Mouse (Mus musculus): ENCODE measurements around the gene Capn8.

GRCm38 (mm10) chr1:182605330-182606150 is 40.7 kb downstream of the Capn8 start:
- no peak for TF ChIP-seq CTCF (IDR thresholded peaks at IDR 0.05; ENCODE audit: control insufficient read depth, insufficient read depth, low read length)
- TF ChIP-seq POLR2A (IDR thresholded peaks at IDR 0.05; ENCODE audit: borderline replicate concordance, control insufficient read depth, low read depth, low read length), result no peak

Data from bone marrow, adult 2 months (tissue).